Mouse (Mus musculus): ENCODE measurements around the gene Hbs1l.

The Hbs1l gene

DNA sequence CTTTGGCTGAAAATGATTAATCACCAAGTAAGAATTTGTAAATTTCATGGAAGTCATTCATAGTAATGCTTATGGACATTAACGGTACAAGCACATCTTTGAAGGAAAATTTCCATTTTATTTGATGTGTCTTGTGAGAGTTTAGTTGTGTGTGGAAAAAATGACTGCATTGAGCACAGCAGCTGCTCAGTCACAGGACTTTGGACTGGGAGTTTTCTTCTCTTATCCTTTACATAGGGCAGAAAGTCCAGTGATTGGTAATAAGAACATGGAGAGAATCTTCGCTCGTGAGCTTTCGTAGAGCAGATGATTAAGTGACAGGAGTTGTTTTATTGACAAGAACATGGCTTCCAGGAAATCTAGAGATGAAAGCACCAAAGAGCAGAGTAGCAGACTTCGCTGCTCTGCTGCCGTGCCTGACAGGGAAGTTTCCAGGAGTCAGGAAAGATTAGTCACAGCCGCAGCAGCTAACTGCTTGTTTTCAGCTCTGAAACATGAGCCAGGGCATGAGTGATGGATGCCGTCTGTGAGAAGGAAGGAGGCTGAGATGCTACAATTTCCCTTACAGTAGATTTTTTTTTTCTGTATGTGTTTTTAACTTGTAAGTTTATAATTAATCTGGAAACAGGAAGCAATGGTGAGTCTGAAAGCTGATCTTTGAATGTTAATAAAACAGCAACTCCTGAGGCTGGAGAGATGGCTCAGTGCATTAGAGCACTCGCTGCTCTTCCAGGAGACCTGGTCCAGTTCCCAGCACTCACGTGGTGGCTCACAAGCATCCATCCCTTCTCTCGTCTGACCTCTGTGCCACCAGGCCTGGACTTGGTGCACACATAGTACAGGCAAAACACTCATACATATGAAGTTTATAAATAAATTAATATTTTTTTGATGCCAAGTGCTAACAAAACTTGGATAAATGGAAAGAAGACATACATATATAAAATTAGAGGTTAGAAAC is 9.2 kb downstream of the Hbs1l start:
- no peak for DNase-seq (ENCODE audit: extremely low read depth, low read depth)

DNA sequence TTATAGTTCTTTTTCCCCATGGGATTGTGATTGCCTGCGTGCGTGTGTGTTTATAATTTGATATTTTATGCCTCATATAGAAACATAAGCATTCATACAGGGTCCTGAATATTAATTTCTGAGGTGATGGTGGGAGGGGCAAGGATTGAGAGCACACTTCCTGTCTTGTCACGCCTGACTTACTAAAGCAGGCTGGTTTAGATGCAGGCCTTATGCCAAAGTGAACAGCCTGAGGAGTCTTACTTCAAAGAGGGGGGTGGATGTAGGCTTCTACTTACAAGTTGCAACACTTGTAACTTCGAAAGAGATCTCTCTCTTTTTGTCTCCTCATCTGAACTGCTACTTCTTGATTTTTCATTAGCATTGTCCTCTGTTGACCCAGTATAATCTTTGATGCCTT is 18.0 kb downstream of the Hbs1l start:
- DNase-seq (ENCODE audit: extremely low read depth, low read depth), result no peak

DNA sequence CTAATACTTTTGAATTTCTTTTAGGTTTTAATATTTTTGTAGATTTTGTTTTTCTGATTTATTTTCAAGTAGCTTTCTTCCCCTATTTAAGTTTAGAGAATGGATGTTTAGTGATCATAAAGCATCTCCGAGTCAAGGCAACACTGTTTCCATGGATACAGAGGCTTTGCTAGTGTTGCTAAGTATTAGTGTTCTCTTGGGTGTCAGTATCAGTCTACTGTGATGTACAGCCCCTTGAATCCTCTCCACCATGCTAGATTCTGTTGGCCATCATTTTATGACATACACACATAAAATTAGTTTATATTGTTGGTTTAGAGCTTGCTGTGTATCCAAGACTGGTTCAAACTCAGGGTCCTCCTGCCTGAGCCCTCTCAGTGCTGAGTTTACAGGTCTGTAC is 20.3 kb downstream of the Hbs1l start:
- no peak for DNase-seq (ENCODE audit: extremely low read depth, low read depth)

DNA sequence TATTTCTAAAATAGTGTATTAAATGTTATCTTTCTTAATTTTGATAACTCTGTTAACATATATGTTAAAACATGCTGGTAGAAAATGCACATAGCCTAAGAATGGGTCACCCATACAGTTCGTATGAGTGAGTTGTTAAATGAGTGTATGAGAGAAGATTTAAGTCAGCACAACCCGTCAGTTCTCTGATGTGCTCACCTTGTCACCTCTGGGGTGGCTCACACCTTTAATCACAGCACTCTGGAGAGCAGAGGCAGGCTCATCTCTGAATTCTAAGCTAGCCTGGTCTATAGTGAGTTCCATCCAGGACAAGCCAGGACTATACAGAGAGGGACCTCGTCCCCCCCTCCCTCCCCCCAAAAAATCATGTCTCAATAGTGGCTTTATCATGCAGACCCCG is 22.5 kb downstream of the Hbs1l start:
- DNase-seq (ENCODE audit: extremely low read depth, low read depth), result no peak

DNA sequence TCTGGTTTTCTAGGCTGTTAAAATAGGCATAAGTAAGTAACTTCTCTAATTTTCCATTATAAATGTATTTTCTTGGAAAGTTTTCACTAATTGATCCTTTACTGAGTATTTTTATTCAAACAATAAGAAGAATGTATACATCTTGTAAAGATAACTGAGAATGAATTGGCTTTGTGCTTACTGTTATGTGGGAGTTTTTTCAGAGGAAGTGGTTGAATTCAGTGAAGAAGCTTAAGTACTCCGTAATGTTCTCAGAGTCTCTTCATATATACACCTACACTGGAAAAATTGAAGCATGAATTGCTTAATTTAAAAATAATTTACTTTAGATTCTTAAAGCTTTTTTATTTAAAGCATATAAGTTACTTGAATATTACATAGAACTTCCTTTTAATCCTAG is 23.2 kb downstream of the Hbs1l start:
- DNase-seq (ENCODE audit: extremely low read depth, low read depth), result no peak

DNA sequence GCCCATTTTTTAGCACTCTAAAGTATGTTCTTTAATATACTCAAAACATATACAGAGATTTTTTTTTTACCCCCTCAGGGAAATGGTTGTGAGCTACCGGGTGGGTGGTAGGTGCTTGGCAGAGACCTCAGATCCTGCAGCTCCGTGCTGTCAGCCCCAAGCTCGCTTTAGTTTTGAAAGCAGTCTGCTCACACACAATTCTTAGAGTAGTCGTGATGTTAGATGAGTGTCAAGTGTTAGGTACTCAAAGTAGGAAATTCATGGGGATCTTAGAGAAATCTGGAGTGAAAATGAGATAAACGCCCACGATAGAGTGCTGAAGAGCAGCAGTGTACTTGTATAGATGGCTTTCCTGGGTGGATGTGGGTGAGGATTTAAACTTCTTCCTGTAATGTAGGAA is 24.8 kb downstream of the Hbs1l start:
- no peak for DNase-seq (ENCODE audit: extremely low read depth, low read depth)

DNA sequence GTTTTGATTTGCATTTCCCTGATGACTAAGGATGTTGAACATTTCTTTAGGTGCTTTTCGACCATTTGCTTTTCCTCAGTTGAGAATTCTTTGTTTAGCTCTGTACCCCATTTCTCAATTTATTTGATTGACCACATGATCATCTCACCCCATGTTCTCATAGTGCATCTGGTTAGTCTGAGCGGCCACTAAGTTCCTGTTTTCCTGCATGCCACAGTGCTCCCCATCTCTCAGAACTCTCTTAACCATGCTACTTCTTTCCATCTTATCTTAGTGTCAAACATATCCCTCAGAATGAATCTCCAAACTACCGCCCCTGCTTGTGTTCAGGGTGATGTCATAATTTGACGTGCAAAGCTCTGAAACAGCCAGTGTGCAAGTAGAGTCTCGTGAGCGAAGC is 30.6 kb downstream of the Hbs1l start:
- DNase-seq (ENCODE audit: extremely low read depth, low read depth), result no peak

DNA sequence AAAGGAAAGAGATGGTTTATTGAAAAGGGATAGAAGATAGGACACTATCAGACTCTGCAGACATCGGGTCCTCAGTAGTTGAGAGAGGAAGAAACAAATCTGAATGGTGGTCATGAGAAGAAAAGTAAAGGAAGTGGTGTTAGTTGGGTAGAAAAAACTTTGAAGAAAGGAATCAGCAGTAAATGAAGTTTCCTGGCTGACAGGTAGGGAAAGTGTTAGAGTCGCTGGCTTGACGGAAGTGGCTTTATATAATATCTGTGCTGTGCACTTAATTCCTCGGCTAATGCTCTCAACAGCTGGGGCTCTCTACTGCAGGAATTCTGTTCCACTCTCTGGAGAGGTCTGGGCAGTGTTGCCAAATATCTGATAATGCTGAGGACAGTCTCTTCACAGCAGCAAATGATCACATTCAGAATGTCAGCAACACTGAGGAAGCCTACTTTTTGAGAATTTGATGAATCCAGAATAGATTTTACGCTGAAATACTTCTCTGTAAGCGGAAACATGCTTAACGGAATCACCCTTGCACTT is 31.9 kb downstream of the Hbs1l start:
- DNase-seq (ENCODE audit: extremely low read depth, low read depth), result no peak

DNA sequence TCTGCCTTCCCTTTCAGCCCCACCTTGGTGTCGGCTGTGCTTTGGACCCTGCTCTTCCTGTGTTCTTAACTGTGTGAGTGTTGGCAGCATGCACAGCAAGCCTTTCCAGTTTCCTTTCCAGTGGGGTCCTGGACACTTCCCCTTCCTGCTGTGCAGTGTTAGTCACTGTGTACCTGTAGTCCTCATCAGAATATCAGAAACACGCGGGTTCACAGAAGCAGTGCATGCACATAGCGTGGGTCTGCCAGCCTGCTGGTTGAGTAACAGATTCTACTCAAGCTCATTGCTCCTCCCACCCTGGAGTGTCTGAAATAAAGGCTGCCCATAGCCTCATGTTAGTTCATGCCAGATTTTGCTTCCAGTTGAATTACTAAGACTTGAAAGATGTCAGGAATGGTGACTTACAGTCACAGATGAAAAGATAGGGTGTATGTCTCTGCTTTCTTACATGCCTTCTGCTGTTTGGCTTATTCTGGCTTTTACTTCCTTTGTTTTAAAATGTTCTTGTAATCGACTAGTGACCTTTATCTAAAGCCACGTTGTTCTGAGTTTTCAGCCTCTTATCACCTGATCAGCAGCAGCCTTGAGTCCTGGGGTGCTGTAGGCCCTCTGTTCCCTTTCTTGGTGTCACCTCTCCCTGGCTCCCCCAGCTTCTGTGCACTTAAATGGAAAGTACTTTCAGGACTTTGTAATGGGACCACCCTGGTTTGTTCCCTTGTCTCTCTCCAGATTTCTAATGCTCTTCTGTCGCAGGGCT is 38.7 kb downstream of the Hbs1l start:
- peak; percentile 15 for DNase-seq (ENCODE audit: extremely low read depth, low read depth)

DNA sequence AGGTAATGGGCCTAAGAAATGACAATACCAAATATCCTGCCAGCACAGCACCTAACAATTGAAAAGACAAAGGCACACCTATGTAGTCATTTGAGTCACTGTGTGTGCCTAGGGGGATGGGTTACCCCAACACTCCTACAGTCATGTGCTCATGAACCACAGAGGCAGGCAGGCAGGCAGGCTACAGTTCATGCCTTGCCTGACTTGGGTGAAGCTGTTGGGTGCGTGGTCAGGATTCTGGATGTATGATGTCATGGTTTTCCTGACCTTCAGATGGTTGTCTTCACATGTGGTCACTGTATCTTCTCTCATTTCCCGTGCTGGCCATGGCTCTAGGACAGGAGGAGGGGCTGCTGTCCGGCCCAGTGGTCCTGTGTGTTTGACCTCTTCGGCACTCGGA is 39.8 kb downstream of the Hbs1l start:
- DNase-seq (ENCODE audit: extremely low read depth, low read depth), result no peak

DNA sequence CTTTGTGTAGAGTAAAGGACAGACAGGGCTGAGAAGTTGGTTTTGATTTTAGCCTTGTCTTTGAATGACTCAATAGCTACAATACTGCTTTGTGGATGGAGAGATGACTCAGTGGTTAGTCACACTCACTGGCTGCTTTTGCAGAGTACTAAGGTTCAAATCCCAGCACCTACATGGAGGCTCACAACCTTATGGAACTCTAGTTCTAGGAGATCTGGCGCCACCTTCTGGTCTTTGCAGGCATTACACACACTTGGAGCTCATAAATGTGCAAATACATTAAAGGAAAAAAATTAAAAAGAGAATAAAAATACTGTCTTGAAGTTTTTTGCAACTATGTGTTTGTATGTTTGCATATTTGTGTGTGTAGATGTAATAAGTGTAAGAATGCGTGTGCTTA is 41.4 kb downstream of the Hbs1l start:
- DNase-seq (ENCODE audit: extremely low read depth, low read depth), result peak; percentile 17

DNA sequence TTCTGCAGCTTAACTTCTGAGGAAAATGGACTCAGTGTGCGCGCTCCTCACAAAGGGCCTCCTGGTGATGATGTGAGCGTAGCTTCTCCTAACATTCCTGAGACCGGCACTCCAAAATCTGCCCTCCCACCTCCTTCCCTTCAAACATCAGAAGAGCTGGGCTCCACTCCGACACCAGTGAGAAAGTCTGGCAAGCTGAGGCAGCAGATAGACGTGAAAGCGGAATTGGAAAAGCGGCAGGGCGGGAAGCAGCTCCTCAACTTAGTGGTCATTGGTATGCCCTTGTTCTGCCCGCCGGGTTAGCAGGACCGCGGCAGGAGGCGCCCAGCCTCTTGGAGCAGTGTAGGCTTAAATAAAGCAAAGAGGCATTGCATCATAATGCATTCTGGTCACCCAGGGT is 45.9 kb downstream of the Hbs1l start:
- no peak for DNase-seq (ENCODE audit: extremely low read depth, low read depth)

DNA sequence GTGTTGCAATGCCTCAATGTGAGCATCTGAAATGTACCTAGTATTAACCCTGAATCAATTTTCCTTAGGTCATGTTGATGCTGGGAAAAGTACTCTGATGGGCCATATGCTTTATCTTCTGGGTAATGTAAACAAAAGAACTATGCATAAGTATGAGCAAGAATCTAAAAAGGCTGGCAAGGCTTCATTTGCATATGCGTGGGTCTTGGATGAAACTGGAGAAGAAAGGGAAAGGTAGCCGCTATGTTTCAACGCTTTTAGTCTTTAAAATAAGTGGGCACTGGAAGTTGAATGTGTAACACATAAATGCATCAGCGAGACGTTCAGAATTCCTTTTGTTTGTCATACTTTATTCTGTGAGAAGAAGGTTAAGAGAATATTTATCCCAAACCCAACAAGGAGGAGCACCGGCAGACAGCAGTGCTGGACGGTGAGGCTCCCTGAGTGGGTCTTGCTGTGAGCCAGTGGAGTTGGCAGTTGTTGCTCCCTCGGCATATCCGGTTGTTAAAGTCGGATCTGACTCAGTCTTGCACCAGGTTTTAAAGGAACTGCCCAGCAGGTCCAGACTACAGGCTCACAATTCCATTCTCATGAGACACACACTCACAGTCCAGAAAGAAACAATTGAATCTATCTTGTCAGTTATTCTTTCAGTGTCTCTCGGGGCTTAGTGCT is 46.7 kb downstream of the Hbs1l start:
- DNase-seq (ENCODE audit: extremely low read depth, low read depth), result no peak

DNA sequence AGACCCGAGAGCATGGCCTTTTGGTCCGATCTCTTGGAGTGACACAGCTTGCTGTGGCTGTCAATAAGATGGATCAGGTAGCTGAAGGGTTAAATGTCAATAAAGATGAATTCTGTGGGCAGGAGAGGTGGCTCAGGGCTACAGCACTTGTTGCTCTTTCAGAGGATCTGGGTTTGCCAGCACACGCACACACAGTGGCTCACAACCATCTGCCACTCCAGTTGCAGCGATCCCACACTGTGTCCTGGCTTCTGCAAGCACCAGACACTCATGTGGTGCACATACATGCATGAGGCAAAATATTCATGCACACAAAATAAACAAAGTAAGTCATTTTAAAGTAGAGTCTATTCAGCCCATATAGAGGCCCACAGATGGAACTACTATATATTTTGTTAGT is 51.6 kb downstream of the Hbs1l start:
- no peak for DNase-seq (ENCODE audit: extremely low read depth, low read depth)

DNA sequence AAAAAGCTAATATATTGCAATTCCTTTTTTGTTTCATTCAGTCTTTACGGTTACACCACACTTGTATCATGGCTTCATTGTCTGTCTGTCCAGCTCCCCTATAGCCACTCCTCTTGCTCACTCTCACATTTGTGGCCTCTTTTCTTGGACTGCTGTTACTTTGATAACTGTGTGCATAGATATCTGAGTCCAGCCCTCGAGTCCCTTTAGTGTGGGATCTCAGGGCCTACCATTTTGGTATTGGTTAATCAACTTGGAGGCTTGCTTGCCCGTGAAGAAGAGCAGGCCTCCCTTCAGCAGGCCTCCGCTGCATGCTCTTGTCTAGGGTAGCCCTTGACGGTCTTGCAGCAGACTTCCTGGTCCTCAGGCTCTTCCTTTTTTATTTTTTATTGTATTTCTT is 53.7 kb downstream of the Hbs1l start:
- DNase-seq (ENCODE audit: extremely low read depth, low read depth), result no peak

DNA sequence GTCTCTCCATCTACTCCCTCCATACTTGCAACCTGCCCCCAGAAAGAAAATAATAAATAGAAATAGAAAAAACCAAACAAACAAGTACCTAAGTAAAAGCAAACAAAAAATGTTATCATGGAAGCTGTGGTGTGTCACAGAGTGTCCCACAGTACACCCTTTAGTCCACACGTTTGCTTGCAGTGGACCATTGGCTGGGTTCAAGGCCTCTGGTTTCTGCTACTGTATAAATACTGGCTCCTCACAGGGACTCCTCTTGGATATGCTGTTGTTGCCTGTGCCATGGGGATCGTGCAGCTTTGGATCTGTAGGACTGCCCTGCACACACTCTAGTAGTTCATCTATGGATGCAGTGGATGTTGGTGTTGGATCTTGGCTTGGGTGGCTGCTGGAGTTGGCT is 54.2 kb downstream of the Hbs1l start:
- DNase-seq (ENCODE audit: extremely low read depth, low read depth), result no peak

DNA sequence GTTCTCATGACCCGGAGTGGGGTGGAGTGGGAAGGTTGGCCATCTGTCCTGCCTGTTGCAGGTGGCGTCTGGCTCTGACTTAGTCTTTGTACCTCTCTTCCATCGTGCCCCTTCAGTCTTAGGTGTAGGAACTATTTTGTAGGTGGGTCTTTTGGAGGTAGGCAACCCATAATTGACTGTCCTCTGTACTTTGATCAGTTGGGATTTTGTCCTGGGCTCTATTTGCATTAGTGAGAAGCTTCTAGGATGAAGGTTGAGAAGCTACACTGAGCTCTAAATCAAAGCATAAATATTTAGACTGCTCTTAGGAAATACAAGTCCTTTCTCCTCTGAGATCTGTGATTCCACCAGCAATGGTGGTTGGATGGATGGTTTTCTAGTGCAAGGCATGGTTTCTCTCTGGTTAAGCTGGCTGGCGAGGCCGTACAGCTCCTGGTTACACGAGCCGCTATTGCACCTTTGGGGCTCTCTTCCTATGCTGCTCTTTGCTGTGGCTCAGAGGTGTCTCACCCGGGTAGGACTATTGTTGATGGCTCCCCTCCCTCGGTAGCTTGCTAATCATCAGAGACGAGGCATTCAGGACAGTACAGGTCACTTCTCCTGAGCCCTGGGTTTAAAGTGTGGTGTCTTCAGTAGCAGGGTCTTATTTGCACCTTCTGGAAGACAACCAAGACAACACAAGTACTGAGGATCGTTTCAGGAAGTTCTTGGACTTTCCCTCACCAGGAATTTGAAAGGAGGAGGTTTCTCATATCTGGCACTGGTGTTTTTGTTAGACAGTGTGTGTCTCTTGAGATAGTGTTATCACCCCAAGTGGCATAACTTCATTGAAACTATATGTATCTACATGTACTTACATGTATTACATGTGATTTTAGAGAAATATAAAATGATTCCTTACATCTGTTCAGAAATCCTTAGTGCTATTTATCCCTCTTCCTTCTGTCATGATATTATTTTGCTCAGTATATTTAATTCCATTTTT is 55.0 kb downstream of the Hbs1l start:
- no peak for DNase-seq (ENCODE audit: extremely low read depth, low read depth)

DNA sequence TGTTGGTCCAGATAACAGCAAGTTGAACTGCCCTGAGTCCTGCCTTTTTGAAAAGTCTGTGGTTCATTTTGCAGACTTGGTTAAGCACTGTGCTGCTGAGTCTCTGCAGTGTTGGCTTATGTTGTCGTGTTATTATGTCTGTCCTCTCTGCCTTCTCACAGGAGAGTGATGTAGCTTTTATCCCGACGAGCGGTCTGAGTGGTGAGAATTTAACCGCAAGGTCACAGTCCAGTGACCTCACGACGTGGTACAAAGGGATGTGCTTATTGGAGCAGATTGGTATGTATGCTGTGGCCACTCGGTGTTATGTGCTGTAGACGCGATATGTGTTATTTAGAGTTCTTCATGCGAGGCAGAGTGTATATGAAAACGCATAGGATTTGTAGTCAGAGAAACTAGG is 56.0 kb downstream of the Hbs1l start:
- no peak for DNase-seq (ENCODE audit: extremely low read depth, low read depth)

DNA sequence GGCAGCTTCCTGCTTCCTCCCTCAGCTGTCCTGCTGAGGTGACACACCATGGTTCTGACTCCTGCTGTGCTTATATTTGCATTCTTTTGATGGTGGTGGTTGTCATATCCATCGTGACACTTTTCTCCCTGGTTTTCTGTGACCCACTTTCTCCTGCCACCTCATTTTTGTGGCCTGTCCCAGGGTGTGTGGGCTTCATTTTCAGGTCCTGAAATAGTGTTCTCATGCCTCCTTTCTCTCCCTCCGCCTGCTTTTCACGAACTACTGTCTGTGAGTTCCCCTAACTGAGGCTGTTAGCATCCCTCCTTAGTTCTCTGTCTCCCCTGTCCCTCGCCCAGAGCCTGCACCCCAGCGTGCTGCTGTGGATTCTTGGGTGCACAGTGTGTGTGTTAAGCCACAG is 58.1 kb downstream of the Hbs1l start:
- no peak for DNase-seq (ENCODE audit: extremely low read depth, low read depth)

DNA sequence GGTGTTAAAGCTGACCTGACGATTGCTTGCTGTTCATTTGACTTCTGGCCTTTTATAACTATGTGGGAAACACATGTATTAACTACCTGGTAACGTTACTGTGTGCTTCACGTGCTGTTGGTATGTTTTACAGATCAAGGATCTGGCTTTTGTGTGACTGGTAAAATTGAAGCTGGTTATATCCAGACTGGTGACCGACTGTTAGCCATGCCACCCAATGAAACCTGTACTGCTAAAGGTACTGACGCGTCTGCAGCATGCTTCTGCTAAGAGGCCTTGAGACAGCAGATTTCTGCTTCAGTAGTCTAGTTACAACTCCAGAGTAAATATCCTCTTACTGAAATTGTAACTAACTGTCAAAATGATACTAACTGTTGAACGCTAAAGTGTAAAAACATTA is 58.7 kb downstream of the Hbs1l start:
- DNase-seq (ENCODE audit: extremely low read depth, low read depth), result no peak

DNA sequence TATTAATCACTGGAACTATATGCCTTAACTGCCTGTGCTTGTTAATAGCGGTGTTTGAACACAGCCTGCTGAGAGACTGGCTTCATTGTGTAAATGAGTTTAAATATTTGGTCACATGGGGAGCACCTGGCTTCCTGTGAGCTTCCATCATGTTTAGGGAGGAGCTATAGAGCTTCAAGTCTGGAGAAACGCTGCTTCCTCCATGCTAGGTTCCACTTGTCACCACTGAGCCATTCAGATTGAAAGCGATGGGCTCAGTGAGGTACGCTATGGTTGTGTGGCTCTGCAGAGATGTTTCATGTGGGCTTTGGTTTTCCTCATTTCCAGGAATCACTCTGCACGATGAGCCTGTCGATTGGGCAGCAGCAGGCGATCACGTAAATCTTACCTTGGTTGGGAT is 62.2 kb downstream of the Hbs1l start:
- DNase-seq (ENCODE audit: extremely low read depth, low read depth), result no peak
